Mouse (Mus musculus) ES-E14 (cell line): ENCODE measurements around the gene Hira. TPM values are rescaled to one million over a fixed set of nuclear protein-coding genes. Genes with fewer than 3 reads are reported as not detected.

Source experiments
- DNase-seq: peaks from one replicate; pipeline ENCODE4 v3.0.0-alpha.2; 2013; ENCODE audit warnings: low read depth, low spot score
- H3K27ac ChIP-seq: 2 replicates; pipeline ENCODE4 v1.5.1; 2012; ENCODE audit warnings: low read depth, mild to moderate bottlenecking, low read length, moderate library complexity, mixed read lengths; ENCODE audit not compliant: poor library complexity, insufficient read depth, severe bottlenecking
- H3K36me3 ChIP-seq: 2 replicates; pipeline ENCODE4 v1.6.1; 2012; ENCODE audit warnings: mild to moderate bottlenecking, low read length, moderate library complexity, mixed read lengths; ENCODE audit not compliant: control insufficient read depth, poor library complexity, insufficient read depth, severe bottlenecking
- H3K4me1 ChIP-seq, 2 experiments: fragments of 150-350 bp in 1 of 2; sonication (generic) in 1 of 2; 2 replicates each; pipeline ENCODE4 v1.6.1; 2012; ENCODE audit warnings: low read length in 2 of 2, mild to moderate bottlenecking in 1 of 2, mixed read lengths in 1 of 2; ENCODE audit not compliant: control insufficient read depth in 2 of 2, insufficient read depth in 2 of 2, poor library complexity in 1 of 2
- H3K4me3 ChIP-seq, 2 experiments: fragments of 150-350 bp in 1 of 2; sonication (generic) in 1 of 2; 2 replicates each; pipeline ENCODE4 v1.5.1; 2012; ENCODE audit warnings: low read length in 2 of 2, low read depth in 1 of 2, mild to moderate bottlenecking in 1 of 2, mixed read lengths in 1 of 2; ENCODE audit not compliant: insufficient read depth in 1 of 2, poor library complexity in 1 of 2, severe bottlenecking in 1 of 2
- H3K9ac ChIP-seq: 2 replicates; pipeline ENCODE4 v1.6.1; 2012; ENCODE audit warnings: low read depth, mild to moderate bottlenecking, low read length, mixed read lengths; ENCODE audit not compliant: poor library complexity, insufficient read depth, severe bottlenecking
- H3K9me3 ChIP-seq: fragments of 150-350 bp; sonication (generic); 2 replicates; pipeline ENCODE4 v1.6.1; 2012; ENCODE audit warnings: low read depth, mild to moderate bottlenecking, low read length; ENCODE audit not compliant: control insufficient read depth, insufficient read depth
- CHD2 ChIP-seq: IDR thresholded peaks from 2 replicates; pipeline ENCODE4 v1.6.1; 2014; ENCODE audit warnings: mild to moderate bottlenecking, low read depth, low read length, inconsistent platforms
- HCFC1 ChIP-seq: IDR thresholded peaks from 2 replicates; pipeline ENCODE4 v1.6.1; 2012; ENCODE audit warnings: low read length, inconsistent platforms, borderline replicate concordance; ENCODE audit not compliant: insufficient read depth
- MAFK ChIP-seq: IDR thresholded peaks from 2 replicates; pipeline ENCODE4 v1.6.1; 2014; ENCODE audit warnings: mild to moderate bottlenecking, low read depth, low read length, inconsistent platforms; ENCODE audit not compliant: insufficient read depth
- ZC3H11A ChIP-seq: IDR thresholded peaks from 2 replicates; pipeline ENCODE4 v1.6.1; 2012; ENCODE audit warnings: low read depth, mild to moderate bottlenecking, inconsistent platforms, low read length, borderline replicate concordance
- ZNF384 ChIP-seq: IDR thresholded peaks from 2 replicates; pipeline ENCODE4 v1.6.1; 2012; ENCODE audit warnings: low read depth, low read length, inconsistent platforms
- in situ Hi-C, 2 experiments: fragments of 600-800 bp; cut with MboI; formaldehyde crosslinking; loops; one replicate each; pipeline ENCODE4 v1.15.1; 2025; ENCODE audit warnings: low sequenced_read_pairs in 2 of 2, inconsistent platforms in 1 of 2; ENCODE audit not compliant: unreplicated experiment in 2 of 2
- total RNA-seq: library from RNA; depleted of rRNA; stranded (reverse); fragments of 300-350 nt; gene quantifications from 2 replicates; pipeline ENCODE4 v1.2.3, GENCODE M21; 2012

The Hira gene
- total RNA-seq, 1 experiment = 58.2 TPM

GRCm38 (mm10) chr16:18905648-18906047 is 28.8 kb downstream of the Hira start:
- Histone ChIP-seq H3K4me3 (no peak overlapping the region), H3K36me3 (peaks cover 18% of the 10 kb centered on the region), H3K9me3 (no peaks in the 10 kb centered on the region), H3K9ac (no peak overlapping the region), H3K27ac (no peak overlapping the region), H3K4me1 (no peaks in the 10 kb centered on the region)
- TF ChIP-seq ZNF384 (no peak), MAFK (no peak), HCFC1 (no peak), CHD2 (no peak), ZC3H11A (no peak)
- no peak for DNase-seq
- in situ Hi-C loops = no loop called here

GRCm38 (mm10) chr16:18916064-18916463 is 39.2 kb downstream of the Hira start:
- Histone ChIP-seq H3K4me1 (no peaks in the 10 kb centered on the region), H3K27ac (no peak overlapping the region), H3K9me3 (no peaks in the 10 kb centered on the region), H3K9ac (no peak overlapping the region), H3K4me3 (no peak overlapping the region), H3K36me3 (peaks cover 26% of the 10 kb centered on the region)
- TF ChIP-seq CHD2 (no peak), MAFK (no peak), ZC3H11A (no peak)
- DNase-seq = no peak
- in situ Hi-C loops = no loop called here

- H3K9ac ChIP-seq = no peak overlapping the region
- no peaks in the 10 kb centered on the region for H3K4me1 ChIP-seq
- no peaks in the 10 kb centered on the region for H3K9me3 ChIP-seq
- H3K4me3 ChIP-seq = no peak overlapping the region
- H3K27ac ChIP-seq = no peak overlapping the region
- in situ Hi-C loops = no loop called here
- DNase-seq = no peak
- TF ChIP-seq ZC3H11A (no peak), MAFK (no peak), ZNF384 (no peak), CHD2 (no peak), HCFC1 (no peak)
- H3K36me3 ChIP-seq = peaks cover 34% of the 10 kb centered on the region
Measured at GRCm38 (mm10) chr16:18921771-18922170, 44.9 kb downstream of the Hira start.

- no peak for DNase-seq
- TF ChIP-seq HCFC1 = no peak
- TF ChIP-seq MAFK = no peak
- H3K4me3 ChIP-seq = no peak overlapping the region
- peaks cover 28% of the 10 kb centered on the region for H3K36me3 ChIP-seq
- H3K4me1 ChIP-seq = no peaks in the 10 kb centered on the region
- H3K9ac ChIP-seq = no peak overlapping the region
- H3K9me3 ChIP-seq = no peaks in the 10 kb centered on the region
- in situ Hi-C loops = no loop called here
- H3K27ac ChIP-seq = no peak overlapping the region
Measured at GRCm38 (mm10) chr16:18927963-18928362, 51.1 kb downstream of the Hira start.

- H3K9ac ChIP-seq = no peak overlapping the region
- H3K27ac ChIP-seq = no peak overlapping the region
- in situ Hi-C loops = no loop called here
- H3K9me3 ChIP-seq = no peaks in the 10 kb centered on the region
- H3K4me3 ChIP-seq = no peak overlapping the region
- no peak for TF ChIP-seq ZNF384
- TF ChIP-seq CHD2 = no peak
- TF ChIP-seq MAFK = no peak
- no peak for TF ChIP-seq ZC3H11A
- no peak for TF ChIP-seq HCFC1
- peaks cover 29% of the 10 kb centered on the region for H3K36me3 ChIP-seq
- DNase-seq = no peak
- H3K4me1 ChIP-seq = peaks cover 0 to 2% of the 10 kb centered on the region in 2 experiments; a peak in 1 of 4 replicates
Measured at GRCm38 (mm10) chr16:18938321-18939082, 61.7 kb downstream of the Hira start.
